Mouse (Mus musculus) v-Abl transformed pro-B cells (cell line): ENCODE results near the gene Grifin.

Experiments
- in situ Hi-C, 2 experiments: fragments of 400-800 bp; cut with MboI; formaldehyde crosslinking; loops; one replicate each; pipeline ENCODE4 v1.15.1; 2025; ENCODE audit not compliant: unreplicated experiment in 2 of 2

Grifin gene

DNA sequence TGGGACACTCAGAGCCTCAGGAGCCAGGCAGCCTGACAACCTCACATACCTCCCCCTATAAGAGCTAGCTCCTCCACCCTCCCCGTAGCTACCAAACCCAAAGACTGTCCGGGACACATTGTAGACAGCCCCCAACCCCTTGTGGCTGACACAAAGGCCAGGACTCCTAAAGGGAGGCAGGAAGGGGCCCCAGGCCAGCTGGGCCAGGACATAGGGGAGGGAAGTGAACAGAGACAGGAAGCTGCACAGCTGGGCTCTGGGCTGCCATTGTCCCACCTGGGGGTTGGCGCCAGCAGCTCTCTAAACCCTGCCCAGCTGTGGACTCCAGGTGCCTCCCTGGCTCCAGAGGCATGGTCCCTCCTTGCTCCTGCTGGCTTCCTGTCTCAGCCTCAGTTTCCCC, 8.0 kb downstream of the Grifin start:
- in situ Hi-C loops, result no loop called here

- in situ Hi-C loops, result no loop called here
These were observed 11.2 kb downstream of the Grifin start for GRCm38 (mm10) chr5:140553719-140554118.

GRCm38 (mm10) chr5:140549306-140550047, 15.4 kb downstream of the Grifin start:
- in situ Hi-C loops, result loop anchor here in 1 of 2 experiments (10.0 kb wide), 2 partner anchors 305 to 1765 kb away; no protein-coding TSS in a partner anchor

GRCm38 (mm10) chr5:140546332-140546731, 18.5 kb downstream of the Grifin start:
- in situ Hi-C loops, result loop anchor here in 1 of 2 experiments (10.0 kb wide), 2 partner anchors 308 to 1768 kb away; no protein-coding TSS in a partner anchor

GRCm38 (mm10) chr5:140545651-140546050, 19.2 kb downstream of the Grifin start:
- in situ Hi-C loops, result loop anchor here in 1 of 2 experiments (10.0 kb wide), 2 partner anchors 309 to 1769 kb away; no protein-coding TSS in a partner anchor

DNA sequence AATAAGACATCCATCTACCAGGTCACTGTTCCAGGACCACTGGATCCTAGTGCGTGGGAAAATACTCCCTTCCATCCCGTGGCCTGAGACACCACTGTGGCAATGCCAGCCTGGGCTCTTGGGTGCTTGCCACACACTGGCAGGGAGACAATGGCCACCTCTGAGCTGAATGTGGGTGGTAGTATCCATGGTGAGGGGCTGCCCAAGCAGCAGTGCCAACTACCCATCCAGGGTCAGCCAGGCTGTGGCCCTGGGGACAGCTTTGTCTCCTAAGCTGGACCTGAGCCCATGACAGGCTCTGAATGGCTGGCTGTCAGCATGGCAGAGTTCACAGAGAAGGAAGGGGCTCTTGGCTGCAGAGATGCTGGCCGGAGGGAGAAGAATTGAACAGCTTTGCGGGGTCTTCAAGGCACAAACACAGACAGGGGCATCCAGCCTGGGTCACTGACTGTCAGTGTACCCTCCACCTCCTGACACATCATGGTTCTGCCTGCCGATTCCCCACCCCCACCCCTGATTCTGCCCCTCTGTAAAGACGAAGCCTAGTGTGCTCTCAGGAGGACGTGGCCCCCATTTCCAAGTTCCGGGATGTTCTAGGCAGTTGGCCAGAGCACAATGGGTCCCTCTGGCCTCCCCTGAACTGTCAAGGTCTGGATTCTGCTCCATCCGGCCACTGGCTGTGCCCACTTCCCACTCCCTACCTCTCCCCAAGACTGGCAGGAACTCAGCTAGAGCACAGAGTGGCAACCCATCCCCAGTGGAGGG, 21.9 kb downstream of the Grifin start:
- in situ Hi-C loops, result loop anchor here (5.0 to 10.0 kb wide), 7 partner anchors 74 to 1772 kb away; no protein-coding TSS in a partner anchor

DNA sequence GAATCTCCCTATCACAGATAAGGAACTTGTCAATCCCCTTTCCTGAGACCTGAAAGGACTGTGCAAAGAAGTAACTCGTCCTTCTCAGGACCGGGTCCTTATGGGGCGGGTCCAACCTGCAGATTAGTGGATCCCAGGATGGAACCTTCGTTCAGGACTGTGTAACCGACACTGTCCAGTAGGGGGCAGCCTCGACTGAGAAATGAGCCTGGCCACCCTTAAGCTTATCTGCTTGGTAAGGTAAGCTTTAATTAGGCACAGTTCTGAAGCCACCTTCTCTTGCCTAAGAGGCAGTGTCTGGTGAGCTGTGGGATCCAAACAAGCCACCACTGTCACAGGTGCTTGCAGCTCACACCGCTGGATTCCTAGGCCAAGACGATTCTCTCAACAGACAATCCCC, 24.8 kb downstream of the Grifin start:
- in situ Hi-C loops, result loop anchor here (5.0 to 10.0 kb wide), 7 partner anchors 77 to 1775 kb away; no protein-coding TSS in a partner anchor

- in situ Hi-C loops, result loop anchor here (5.0 to 10.0 kb wide), 8 partner anchors 61 to 1784 kb away; partner anchors contain the start of gene Mrm2 (in 1 of the 2)
These were observed 26.7 kb downstream of the Grifin start for GRCm38 (mm10) chr5:140538111-140538683.

- in situ Hi-C loops, result loop anchor here in 1 of 2 experiments (5.0 kb wide), 1 partner anchor 99 kb away; no protein-coding TSS in a partner anchor
These were observed 38.1 kb downstream of the Grifin start for GRCm38 (mm10) chr5:140526754-140527153.

- in situ Hi-C loops, result loop anchor here in 1 of 2 experiments (25.0 kb wide), 2 partner anchors 309 to 1359 kb away; partner anchors contain the start of genes Dnaaf5 and Prkar1b
These were observed 43.7 kb downstream of the Grifin start for GRCm38 (mm10) chr5:140521196-140521595.

DNA sequence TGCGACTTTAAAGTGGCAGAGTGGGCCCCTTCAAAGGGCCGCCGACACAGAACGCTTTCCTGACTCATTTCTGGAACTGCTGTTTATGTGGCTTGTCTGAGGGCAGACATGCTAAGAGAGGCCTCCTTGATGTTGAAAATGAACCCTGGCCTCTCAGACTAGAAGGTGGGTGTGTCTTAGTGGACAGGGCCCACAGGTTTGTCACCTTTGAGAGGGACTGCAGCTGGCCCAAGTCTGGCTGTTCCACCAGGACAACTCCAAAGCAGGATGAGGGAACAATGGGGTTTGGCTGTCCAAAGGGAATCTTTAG, 47.0 kb downstream of the Grifin start:
- in situ Hi-C loops, result loop anchor here in 1 of 2 experiments (25.0 kb wide), 2 partner anchors 306 to 1356 kb away; partner anchors contain the start of genes Dnaaf5 and Prkar1b

GRCm38 (mm10) chr5:140517159-140517920, 47.5 kb downstream of the Grifin start:
- in situ Hi-C loops, result loop anchor here in 1 of 2 experiments (25.0 kb wide), 2 partner anchors 305 to 1355 kb away; partner anchors contain the start of genes Dnaaf5 and Prkar1b

DNA sequence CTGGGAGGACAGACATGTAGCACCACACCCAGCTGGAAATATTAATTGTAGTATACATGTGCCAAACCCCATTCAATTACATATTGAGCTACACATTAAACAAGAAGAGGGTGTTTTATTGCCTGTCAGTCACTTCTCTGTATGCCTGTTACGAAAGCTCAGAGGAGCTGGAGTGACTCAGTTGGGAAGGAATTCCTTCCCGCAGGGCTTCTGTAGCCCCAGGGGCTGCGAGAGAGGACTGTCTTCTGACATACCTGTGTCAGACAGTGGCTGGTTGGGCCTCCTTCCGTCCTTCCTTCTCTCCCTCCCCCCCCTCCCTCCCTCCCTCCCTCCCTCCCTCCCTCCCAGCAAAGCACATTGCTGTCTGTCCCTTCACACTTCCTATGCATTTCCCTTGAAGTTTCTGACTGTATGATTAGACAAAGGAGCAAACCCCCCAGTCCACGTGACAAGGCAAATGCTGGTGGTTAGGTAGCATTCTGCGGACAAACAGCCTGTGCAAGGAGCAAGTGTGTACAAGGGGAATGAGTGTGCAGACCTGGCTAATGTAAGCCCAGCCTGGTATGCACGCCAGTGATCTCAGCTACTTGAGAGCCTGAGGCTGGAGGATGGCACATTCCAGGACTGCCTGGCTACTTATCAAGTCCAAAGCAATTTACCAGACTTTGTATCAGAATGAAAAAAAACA, 49.9 kb downstream of the Grifin start:
- in situ Hi-C loops, result loop anchor here in 1 of 2 experiments (25.0 kb wide), 2 partner anchors 303 to 1353 kb away; partner anchors contain the start of genes Dnaaf5 and Prkar1b

- in situ Hi-C loops, result loop anchor here in 1 of 2 experiments (25.0 kb wide), 2 partner anchors 302 to 1352 kb away; partner anchors contain the start of genes Dnaaf5 and Prkar1b
These were observed 51.0 kb downstream of the Grifin start for GRCm38 (mm10) chr5:140513921-140514320.
